Mouse (Mus musculus) left cerebral cortex, adult 9 months (tissue): ENCODE results near the gene Map1s.

ENCODE experiments used
- DNase-seq, 2 experiments: peaks; one replicate each; pipeline ENCODE4 v3.0.0; 2022; ENCODE audit warnings: low spot score in 2 of 2

Gene Map1s

DNA sequence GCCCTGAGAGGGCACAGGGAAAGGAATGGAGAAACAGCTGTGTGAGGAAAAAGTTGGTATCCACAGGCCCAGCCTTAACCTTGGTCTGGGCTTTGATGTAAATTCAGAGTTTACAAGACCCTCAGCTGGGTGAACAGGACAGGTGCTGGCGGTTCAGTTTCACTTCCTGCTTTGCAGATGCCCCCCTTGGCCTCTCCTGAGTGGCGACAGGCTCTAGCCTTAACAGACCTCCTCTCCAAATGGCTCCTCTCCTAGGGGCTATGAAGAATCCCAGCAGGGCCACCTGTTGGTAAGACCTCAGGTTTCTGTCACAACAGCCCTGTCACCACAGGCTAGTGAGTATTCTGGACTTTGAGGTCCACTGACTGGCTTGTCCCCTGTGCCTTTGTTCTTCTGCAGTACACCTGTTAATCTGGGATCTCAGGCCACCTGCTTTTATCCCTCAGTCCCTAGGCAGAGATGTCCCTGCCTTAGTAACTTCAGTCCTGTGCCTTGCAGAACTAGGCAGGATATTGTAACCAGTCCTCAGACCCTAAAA, 7.0 kb upstream of the Map1s start:
- no peak for DNase-seq

- no peak for DNase-seq
These were observed 6.5 kb upstream of the Map1s start for GRCm38 (mm10) chr8:70899226-70899625.

- no peak for DNase-seq
These were observed 4.8 kb upstream of the Map1s start for GRCm38 (mm10) chr8:70900872-70901387.

- no peak for DNase-seq
These were observed 3.5 kb upstream of the Map1s start for GRCm38 (mm10) chr8:70902211-70902610.

DNA sequence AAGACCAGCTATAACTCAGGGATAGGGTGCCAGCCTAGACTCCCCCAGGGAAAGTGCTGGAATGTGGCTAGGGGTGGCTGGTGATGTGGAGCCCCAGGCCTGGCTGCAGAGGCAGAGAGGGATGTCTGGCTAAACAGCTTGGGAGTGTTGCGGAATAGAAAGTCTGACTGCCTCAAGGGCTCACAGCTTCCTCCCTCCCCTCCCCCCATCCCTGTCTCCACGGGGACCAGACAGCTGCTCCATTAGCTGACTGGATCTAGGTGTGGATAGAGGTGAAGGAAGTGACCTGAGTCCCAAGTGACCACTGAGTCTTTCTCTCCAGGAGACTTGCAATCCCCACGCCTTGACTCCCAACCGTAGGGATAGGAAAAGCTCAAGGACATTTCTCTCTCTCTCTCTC, 2.6 kb upstream of the Map1s start:
- no peak for DNase-seq

GRCm38 (mm10) chr8:70903582-70903981, 2.1 kb upstream of the Map1s start:
- no peak for DNase-seq

DNA sequence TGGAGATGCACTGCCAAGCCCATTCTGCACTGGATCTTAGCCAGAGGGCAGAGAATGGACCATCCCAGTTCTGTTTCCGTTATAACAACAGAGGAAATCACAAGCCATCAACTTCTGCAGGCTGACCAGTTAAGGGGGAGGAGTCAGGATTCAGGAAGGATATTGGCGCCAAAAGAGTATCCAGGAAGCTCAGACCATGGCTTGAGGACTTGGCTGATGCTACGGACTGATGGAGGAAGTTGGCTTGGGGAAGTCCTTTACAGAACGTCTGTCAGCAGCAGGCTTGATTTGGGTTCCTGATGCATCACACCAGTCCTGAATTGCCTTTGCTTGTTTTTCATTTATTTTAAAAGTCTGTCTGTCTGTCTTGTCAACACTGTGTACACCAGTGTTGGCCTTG, 1.2 kb upstream of the Map1s start:
- DNase-seq, result no peak

- DNase-seq, result no peak
These were observed 285 bp upstream of the Map1s start for GRCm38 (mm10) chr8:70905463-70905830.

- no peak for DNase-seq
These were observed 1.8 kb downstream of the Map1s start for GRCm38 (mm10) chr8:70907518-70907917.

- DNase-seq, result no peak
These were observed 5.9 kb downstream of the Map1s start for GRCm38 (mm10) chr8:70911596-70911995.

DNA sequence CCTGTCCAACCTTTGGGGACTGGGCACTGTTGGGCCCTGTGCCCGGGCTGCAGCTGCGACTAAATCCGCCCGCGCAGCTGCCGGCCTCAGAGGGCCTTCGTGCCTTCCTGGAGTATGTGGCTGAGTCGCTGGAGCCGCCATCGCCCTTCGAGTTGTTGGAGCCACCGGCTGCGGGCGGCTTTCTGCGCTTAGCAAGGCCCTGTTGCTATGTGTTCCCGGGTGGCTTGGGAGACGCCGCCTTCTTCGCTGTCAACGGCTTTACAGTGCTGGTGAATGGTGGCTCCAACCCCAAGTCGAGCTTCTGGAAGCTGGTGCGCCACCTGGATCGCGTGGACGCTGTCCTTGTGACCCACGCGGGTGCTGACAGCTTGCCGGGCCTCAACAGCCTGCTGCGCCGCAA, 7.2 kb downstream of the Map1s start:
- DNase-seq, result no peak

- no peak for DNase-seq
These were observed 7.8 kb downstream of the Map1s start for GRCm38 (mm10) chr8:70913523-70913922.

GRCm38 (mm10) chr8:70914704-70915103, 9.0 kb downstream of the Map1s start:
- DNase-seq, result no peak

DNA sequence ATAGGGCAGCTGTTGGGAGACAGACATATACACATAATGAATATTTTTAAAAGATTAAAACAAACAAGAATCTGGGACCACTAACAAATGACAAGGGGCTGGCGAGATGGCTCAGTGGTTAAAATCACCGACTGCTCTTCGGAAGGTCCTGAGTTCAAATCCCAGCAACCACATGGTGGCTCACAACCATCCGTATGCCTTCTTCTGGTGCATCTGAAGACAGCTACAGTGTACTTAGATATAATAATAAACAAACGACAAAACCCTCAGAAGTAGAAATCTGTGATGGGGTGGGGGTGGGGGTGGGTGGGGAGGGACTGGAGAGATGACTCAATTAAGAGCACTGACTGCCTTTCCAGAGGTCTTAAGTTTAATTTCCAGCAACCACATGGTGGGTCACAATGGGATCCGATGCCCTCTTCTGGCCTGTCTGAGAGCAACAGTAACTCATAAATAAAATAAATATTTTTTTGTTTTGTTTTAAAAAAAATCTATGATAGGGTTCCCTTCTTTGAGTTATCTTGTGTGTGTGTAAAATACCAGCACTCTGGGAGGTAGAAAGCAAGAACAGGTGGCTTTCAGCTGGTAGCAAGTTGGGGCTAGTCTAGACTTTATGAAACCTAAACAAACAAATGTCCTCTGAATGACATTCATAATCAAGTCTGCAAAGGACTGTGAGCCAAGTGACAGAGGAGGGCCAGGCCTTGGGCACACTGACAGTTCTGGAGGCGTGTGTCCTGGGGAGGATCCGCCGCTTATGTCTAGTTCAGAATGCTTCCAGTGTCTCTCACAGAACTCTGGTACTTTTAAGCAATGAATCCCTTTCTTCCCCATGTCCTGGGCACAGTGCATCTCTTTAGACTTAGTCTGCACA, 14.6 kb downstream of the Map1s start:
- no peak for DNase-seq

- DNase-seq, result no peak
These were observed 18.4 kb downstream of the Map1s start for GRCm38 (mm10) chr8:70924151-70924550.

GRCm38 (mm10) chr8:70925754-70926153, 20.0 kb downstream of the Map1s start:
- DNase-seq, result no peak

GRCm38 (mm10) chr8:70926396-70926795, 20.7 kb downstream of the Map1s start:
- no peak for DNase-seq

- DNase-seq, result no peak
These were observed 22.4 kb downstream of the Map1s start for GRCm38 (mm10) chr8:70928096-70928495.

DNA sequence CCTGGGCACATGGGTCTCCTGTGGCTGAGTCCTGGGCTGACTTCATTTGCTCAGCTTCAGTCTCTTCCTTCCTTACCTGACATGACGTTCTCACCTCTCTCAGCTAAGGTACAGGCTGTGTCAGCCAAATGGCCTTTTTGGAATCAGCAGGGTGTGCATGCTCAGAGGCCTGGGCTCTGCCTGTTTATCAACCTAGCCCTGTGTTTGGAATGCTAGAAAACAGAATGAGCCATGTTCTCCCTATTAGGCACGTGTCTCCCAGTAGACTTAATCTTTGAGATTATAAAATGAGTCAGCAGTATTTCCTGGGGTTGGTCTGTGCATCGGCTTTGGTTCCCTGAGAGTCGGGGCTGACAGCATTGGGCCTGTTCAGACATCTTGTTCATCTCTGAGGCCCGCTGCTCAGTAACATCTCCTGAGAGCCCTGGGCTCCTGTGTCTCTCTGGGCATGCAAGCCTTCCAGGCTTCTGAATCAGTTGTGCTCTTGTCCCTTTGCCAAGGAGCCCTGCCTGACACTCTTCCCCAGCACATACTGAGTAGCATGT, 23.1 kb downstream of the Map1s start:
- no peak for DNase-seq

DNA sequence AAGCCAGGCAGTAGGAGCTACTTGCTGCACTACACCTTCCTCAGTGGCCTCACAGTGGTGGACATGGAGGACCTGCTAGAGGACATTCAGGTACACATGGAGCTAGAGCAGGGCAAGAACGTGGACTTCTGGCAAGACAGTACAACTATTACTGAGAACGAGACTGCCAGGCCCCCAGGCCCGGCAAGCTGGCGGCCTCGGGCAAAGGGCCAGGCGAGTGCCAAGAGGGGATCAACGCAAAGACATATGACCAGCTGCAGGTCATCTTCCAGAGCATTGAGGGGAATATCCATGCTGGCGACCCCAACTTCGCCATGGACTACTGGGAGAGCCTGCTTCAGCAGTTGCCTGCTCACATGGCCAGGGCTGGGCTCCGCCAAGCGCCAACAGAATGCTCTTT, 26.0 kb downstream of the Map1s start:
- DNase-seq, result no peak

DNA sequence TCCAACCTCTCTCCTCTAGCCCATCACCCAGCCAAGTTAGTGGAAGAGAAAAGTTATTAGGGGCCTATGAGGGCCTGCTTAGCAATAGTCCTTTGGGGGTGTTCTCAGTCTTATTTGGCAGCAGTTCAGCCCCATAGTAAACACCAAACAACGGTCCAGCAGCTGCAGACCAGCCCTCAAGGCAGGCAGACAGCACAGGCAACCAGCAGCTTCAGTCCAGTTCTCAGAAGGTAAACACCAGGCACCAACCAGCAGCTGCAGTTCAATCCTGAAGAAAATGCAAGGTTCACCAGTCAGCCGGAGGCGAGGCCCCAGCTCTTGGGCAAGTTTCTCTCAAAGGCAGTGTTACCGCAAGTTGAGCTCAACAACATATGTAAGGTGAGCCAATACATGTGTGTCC, 27.3 kb downstream of the Map1s start:
- no peak for DNase-seq

DNA sequence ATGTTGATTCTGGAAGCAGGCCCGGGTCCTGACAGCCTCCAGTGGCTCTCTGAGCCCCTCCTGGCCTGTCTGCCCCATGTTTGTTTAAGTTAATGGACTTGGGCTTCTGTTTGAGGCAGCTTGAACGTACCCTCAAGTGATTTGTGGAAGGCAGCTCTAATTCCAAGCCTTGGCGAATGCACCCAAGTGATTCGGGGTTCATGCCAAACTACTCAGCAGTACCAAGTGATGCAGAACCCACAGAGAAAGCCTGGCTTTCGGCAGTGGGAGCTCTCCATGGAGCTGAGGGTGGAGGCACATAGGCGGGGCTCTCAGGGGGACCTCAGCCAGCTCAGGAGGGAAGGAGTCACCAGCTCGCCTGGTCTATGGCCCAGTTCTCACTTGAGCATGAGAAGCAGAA, 29.1 kb downstream of the Map1s start:
- no peak for DNase-seq

GRCm38 (mm10) chr8:70937200-70937599, 31.5 kb downstream of the Map1s start:
- DNase-seq, result no peak
